Mouse (Mus musculus) right cerebral cortex, postnatal 36 days (tissue): ENCODE measurements at regions not wholly inside any gene's neighbourhood (a gene's known extent, or its start where the extent isn't known, plus 50 kb on each side); places are given as distances from the start of the nearest gene placed in this dataset.

ENCODE experiments used
- DNase-seq, 2 experiments: peaks; one replicate each; pipeline ENCODE4 v3.0.0; 2022; ENCODE audit warnings: low spot score in 2 of 2, mixed read lengths in 1 of 2

DNA sequence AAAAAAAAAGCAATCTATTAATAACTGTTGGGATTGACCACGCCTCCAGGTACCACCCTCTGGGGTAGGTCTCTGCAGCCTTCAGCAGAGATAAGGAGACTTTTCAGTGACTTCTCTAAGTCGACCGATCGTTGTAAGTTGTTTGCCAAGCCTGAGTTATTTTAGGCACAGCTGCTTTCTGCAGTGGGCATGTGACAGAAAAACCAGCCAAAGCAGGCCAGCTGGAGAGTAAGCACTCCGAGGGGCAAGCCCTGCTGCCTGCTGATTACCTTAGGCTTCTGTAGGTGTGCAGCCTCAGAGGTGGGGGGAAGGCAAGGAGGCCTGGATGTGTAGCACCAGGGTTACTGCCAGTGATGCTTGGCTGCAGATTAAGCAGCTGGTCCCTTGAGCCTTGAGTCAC lies 246.0 kb downstream of the Cd83 start:
- DNase-seq: no peak

DNA sequence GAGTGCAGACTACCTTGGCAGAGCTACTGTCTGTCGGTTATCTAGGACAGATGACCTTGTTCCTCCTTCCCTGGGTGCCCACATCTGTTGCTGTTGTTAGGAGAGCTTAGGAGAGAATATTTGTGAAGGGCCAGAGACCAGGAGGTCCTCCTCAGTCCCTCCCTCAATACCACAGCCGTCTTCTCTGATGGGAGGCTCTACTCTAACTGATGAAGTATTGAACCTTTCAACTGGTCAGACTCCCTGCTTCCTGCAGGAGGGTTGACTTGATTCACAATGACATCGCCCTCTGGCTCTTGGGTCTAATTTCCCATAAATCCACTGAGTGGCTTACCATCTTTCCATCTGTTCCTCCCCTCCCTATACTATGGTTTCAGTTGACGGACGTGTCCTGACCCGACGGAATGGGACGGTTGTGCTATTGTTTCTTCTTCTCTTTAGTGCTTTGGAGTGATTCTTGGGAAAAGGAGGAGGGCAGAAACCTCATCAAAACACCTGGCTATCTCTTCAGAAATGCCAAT lies 253.3 kb downstream of the Cd83 start:
- DNase-seq: no peak

DNA sequence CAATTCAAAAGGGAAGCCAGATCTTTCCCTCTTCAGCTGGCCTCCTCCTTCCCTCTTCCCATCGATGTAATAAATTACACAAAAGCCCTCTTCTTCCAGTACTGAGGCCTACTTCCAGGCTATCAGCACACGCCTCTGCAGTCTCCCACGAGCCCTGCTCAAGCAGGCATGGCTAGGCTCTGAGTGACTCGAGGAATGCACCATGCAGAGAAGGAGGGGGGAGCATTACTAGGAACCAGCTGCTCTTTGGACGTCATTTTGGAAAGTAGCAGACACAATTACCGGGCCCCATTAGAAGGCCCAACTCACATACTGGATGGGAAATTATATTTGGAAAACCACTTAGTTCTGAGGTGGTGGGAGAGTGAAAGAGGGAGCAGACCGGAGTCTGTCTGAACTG lies 253.7 kb downstream of the Cd83 start:
- no peak for DNase-seq

DNA sequence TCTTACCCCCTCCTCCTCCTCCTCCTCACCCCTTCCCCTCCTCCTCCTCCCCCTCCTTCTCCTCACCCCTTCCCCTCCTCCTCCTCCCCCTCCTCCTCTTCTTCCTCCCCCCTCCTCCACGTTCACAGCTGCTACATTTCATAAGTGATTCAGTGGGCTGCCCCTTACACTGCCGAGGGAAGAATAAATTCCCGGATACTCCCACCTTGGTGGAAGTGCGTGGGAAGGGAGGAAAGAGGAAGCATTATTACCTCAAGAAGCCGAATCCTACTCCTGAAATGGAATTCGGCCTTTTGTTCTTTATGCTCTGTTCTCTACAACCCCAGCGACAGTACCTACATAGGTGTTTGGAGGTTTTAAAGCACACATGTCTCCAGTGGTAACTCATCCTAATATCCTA lies 256.1 kb downstream of the Cd83 start:
- DNase-seq: no peak

DNA sequence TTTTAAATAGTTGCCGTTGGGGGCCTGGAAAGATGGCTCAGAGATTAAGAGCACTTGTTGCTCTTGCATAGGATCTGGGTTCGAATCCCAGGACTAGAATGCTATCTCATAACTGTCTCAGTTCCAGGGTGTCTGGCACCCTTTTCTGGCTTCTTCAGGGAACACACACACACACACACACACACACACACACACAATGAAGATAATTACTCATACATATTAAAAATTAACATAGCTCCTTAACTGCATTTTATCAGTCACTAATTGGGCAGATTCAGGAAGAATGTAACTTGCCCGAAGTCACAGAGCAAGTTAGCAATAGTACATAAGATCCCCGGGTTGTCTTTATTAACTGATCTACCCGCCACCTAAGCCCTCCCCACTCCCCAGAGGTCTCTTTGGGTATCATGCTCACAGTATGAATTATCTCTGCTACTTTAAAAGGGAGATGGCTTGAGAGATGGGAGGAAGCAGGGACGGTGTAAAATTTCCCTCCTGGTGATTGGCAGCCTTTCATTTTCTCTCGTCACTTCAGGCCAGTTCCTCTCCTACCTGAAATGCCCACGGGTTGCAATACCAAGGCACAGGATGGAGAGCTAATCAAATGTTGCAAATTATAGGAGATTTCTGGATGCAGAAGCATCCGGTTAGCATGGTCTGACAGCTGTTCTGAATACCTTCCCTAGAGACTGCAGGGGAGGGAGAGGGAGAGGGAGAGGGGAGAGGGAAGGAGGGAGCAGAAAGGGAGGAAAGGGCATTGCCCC lies 258.3 kb downstream of the Cd83 start:
- no peak for DNase-seq

DNA sequence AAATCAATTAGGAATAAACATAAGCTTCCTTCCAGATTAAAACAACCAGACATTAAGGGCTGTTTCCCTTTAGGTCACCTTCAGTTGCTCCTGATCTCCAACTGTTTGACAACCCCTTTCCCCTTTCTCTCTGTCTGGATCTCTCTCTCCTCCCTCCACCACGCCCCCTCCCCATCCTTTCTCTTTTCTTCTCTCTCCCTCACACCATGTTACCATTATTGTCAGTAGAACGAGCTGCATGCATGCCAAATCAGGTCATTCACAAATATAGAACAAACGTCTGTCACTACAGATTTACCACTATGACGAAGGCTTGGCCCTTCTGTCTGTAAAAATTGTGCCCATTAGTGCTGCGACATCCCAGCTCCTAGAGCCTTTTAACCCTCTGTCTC lies 258.9 kb downstream of the Cd83 start:
- DNase-seq: no peak

DNA sequence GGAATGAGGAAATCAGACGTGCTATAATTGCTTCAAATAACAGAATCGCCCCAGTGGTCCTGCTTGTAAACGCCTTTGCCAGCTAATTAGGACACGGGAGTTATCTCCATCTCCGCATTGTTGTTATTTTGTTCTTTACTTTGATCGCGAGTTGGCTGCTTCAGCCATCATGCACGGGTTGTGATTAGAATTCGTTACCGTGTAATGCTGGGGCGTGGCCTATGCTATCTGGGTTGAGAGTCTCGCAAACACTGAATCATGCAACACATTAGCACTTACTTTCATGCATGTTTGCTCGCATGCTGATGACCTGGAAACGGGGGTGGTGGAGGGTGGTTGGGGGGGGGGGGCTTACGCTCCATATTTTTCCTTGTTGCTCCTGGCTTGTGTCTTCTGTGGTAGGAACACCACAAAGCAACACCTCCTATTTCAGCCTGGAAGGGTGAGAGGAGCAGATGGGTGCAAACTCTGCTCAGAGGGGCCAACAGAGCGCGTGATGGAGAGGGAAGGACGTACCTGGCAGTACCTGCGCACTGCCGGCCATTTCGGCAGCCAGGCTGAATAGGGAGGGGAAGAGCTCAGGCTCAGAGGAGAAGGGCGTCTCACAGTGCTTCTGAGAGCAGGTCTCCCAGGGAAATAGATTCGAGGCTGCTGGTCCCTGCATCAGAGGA lies 260.1 kb downstream of the Cd83 start:
- DNase-seq: no peak

DNA sequence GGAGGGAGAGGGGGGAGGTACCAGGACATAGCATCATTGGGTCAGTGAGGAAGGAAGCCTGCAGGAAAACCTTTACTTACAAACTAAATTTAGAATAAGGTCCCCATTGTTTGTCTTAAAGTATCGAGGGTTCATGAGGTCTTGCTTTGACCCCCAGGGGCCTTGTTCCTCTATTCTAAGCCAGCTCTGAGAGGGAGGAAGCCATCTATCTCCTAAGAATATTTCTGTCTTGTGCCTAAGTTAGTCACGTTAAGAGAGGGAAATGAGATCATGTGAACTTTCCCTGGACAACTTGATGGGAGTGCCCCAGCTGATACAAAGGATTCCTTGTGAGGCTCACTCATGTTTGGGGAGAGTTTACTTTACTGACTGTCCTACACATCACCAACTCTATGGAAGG lies 261.9 kb downstream of the Cd83 start:
- DNase-seq: no peak

DNA sequence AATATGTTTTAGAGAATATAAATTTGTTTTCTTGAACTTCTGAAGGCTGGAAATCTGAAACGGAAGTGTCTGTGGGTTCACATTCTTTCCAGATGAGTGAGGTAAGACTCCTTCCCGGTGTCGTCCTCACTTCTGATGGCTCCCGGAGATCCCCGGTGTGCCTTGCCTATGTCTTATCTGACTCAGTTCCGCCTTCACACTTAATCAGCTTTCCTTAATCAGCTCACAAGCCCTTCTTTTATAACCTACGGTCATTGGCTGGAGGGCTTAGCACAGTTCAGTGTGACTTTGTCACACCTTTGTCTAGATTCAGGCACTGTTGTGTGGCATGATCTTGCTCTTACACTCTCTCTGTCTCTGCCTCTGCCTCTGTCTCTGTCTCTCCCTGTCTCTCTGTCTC lies 269.6 kb downstream of the Cd83 start:
- no peak for DNase-seq

DNA sequence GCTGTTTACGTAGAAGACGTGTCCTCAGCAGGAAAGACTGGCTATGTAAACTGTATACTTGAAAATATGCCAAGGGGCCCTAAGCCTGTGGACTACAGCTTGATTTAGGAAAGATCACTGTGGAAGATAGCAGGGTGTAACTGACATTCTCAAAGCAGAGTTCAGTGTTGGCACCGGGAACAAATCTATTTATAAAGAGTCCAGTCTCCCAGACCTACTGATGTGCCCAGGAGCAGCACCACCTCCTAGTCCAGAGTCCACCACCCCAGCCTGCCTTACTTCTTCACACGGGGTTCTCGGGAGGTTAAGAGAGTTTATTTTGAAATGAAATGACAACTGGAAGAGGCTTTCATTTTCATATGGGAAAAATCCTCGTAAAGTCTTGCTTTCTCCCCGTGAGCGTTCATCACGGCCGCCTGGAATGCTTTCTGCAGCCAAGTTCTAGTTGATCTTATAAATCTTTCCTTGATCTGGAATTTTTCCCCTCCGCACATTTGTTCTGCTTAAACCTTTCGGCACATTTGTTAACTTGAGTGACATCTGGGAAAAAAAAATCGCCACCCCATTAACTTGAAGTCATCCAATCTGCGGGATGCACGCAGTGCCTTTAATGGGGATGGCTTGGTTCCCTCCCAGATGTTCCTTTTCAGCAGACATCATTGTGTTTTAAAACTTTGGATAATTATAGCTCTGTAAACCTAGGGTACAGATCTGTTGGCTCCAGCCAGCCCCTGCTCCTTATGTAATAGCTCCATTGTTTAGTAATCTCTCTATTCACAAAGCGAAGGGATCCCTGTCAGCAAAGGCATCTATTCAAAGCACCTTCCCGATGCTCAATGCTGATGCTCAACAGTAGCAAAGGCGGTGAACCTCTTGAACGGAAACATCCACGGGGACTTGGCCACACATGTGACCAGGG lies 271.3 kb downstream of the Cd83 start:
- no peak for DNase-seq

DNA sequence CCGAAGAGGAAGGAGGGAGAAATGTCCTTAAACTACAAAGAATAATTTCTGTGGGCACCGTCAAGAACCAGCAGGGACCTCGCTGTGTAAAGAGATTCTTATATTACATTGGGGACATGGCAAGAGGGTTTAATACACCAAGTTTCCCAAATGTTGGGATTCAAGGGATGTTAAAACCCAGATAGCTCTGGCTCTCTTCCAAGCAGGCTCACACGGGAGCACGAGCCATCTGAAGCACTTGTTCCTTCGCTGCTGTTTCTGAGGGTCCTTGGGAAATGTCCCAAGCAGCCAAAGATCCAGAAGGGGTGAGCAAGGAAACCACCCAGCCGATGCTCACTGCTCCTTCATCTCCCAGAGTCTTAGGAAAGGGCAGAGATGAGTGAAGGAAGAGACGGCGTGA lies 272.1 kb downstream of the Cd83 start:
- DNase-seq: no peak

DNA sequence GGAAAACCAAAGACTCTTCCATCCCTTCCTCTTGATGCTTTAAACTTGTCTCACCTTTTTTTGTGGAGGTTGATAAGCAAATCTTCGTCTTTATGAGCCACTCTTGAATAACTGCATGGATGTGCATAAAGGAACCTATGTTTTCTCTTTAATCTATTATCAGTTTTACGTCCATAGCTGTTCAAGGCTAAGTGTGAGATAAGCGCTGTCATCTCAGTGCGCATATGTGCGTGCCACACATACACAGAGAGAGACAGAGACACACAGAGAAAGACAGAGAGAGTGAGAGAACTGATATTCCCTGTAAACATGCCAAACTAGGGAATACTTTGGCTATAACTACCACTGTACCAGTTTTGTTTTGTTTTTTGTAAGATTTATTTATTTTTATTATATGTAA lies 273.0 kb downstream of the Cd83 start:
- DNase-seq: no peak

DNA sequence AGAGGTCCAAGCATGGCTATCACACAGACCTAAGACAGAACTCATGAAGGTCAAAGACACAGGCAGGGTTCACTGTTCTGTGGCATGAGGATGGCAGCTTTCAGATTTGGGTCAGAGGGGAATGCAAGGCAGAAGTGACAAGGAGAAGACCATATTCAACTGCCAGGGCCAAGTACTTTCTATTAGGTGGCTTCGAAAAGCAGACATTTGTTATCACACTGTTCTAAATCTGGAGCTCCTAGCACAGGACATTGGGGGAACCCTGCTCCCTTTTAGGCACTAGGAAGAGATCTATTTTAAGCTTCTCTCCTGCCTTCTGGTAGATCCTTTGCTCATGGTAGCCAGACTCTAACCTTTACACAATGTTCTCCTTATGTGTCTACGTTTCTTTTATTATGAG lies 273.7 kb downstream of the Cd83 start:
- DNase-seq: no peak

DNA sequence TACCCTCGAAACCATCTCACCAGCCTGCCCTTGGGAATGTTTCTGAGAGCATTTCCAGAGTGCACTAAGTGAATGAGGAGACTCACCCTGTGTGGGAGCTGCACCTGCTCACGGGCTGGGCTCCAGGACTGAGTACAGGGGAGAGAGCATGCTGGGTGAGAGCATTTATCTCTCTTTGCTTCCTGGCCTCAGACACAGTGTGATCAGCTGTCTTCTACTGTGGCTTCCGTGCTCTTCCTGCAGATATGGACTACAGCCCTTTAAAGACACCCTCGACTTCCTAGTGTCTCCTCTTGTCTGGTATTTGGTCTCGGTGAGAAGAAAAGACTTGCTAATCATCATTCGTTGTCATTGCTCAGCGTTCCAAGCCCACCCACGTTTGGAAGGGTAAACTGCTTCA lies 274.9 kb downstream of the Cd83 start:
- no peak for DNase-seq

DNA sequence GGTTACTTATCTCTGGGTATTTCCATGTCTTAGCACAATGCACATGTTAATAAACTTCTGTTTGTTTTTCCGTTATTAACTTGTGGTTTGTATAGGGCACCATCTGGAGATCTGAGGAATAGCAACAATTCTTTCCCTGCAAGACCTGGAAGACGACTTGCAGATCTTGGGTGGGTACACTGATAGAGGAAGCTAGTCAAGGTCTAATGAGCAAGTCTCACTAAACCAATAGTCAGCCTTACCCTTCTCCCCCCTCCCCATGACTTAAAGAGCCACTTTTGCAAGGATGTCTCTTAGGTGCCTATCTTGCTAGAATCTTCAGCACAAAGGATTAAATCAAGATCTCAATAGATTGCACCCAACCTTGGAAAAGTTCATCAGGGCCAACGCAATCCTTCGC lies 276.7 kb downstream of the Cd83 start:
- no peak for DNase-seq

DNA sequence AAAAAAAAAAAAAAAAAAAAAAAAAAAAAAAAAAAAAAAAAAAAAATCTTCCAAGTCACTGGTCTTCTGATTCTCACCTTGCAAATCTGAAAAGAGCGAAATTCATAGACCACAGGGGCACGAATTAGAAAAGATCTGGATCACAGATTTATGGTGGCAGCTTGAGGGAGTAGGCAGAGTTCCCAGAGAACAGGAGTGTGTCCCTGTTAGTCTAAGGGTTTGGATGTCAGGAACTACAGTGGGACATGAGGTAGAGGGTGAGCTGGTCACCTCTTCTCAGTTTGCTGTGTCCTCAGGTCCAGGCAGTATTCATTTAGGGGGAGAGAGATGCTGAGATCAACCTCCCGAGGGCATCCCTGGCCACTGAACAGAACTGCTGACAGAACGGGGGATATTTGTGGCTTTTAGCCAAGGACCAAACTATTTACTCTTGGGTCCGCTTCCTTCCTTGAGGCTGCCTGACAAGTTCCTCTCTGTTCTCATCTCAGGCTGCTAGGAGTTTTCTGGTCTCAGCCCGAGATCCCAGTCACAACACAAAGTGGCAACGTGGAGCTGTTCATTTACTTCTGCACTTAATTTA lies 277.2 kb downstream of the Cd83 start:
- DNase-seq: no peak

DNA sequence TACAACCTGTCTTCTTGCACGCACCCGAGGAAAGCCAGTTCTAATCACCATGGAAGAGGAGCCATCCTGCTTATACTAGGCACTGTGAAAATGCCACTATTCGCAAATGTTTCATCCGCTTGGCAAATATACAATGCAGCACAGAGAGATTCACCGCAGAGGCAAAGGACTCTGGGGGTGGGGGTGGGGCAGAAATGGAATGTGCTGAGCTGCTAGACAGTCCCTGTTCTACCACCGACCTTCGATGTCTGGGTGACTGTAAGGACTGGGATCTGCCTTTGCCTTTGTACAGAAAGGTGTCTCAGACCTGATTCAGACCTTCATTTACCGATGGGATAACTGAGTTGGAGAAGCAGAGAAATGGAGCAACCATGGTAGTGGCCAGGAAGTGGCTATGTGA lies 278.7 kb downstream of the Cd83 start:
- no peak for DNase-seq

DNA sequence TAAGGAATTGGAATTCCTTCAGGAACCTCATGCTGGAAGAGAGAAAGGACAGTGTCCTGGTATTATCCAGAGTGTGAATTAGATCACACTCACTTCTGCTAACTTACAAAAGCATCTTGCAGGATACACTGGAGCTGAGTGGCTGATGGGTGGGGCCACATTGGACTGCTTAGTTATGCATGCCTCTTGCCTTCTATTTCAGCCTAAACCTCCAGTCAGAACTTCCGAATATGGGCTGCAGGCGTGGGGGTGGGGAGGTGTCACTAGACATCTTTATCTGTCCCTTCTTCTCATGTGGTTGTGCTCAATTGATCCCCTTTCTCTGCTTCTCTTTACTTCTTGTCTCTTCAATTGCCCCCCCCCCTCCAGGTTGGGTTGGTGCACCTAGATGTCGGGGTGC lies 279.5 kb downstream of the Cd83 start:
- no peak for DNase-seq

DNA sequence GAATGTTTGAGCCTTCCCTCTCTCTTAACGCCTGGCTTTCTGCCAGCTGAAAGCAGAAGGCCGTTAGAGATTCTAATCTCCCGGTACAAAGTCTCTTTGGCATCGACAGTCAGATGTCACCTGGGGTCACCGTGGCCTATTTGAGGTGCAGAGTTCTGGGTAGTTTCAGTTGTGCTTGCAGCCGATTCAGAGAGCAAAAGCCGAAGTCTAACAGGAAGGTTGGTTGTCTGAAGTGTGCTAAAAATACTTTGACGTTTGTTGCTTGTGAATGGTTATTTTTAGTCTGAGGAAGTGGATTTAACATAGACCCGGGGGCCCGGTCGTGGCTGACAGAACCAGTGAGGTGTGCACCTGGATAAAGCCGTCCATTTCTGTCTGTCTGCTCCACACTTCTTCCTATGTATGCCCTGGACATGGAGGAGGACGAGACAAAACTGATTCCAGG lies 281.2 kb downstream of the Cd83 start:
- DNase-seq: no peak

DNA sequence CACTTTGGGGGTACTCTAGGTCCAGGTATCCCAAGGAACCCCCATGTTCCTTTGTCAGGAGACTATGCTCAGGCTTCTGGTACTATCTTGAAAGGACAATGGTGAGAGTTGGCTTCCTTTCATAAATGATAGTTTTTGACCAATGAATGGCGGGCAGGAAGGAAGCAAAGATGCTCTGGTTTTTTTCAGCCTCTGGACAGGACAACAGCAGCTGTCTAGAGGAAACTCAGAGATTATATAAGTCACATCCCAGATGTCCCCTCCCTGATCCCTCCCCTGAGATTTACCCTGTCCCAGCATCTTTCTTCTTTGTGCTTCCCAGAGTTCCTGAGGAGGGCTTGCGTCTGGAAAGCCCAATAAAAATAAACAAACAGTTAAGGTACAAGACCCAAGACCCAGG lies 282.7 kb downstream of the Cd83 start:
- DNase-seq: no peak

DNA sequence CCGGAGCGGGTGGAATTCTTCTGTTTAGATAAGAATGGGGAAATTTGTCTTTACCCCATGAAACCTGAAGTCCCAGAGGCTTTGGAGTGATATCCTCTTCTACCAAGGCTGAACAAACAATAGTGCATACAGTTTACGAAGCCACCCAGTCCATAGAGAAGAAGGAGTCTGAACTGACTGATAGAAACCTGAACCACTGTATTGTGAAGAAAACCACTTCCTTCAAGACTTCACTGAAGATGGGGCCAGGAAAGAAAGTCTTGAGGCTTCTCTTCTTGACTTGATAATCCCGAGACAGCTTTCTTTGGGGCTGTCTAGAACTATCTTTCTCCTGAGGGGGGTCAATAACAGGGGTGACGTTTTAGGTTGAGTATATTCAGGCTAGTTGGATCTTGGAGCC lies 284.4 kb downstream of the Cd83 start:
- no peak for DNase-seq

DNA sequence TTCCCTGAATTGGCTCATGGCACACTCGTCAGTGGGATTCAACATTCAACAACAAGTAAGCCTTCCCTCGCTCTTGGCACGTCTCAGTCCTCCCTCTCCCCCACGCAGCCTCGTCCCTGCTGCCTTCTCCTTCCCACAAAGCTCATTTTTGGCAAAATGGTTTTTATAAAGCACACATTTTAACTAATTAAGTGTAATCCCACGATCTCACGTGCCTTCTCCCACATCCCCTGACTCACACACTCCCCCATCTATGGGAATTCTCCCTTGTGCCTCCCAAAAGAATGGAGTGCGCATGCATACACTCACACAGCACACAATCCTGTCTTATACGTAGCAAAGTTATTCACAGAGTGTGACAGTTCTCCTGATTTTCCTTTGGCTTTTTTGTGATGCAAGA lies 288.5 kb downstream of the Cd83 start:
- peak; percentile 65 to 74 for DNase-seq
